Mouse (Mus musculus) liver, embryonic 14.5 days (tissue): ENCODE results near the gene Grsf1. TPM values are rescaled to one million over a fixed set of nuclear protein-coding genes. Genes with fewer than 3 reads are reported as not detected.
A peak's percentile ranks its signal among the peaks of the same experiment; 100 is the strongest.

Experiments
- ATAC-seq: fragments of 200-750 bp; cut with Nextera tagmentation; 2 replicates; pipeline ENCODE4 v1.8.0; 2017; ENCODE audit warnings: moderate number of reproducible peaks, mild to moderate bottlenecking, moderate library complexity; ENCODE audit not compliant: insufficient read depth
- DNase-seq, 3 experiments: peaks; one replicate each; pipeline ENCODE4 v3.0.0-alpha.2; 2012 to 2013; ENCODE audit warnings: low read depth in 3 of 3, low spot score in 3 of 3
- H3K27ac ChIP-seq: fragments of 300-500 bp; sonication (generic); 2 replicates; pipeline ENCODE4 v1.5.1; 2014; ENCODE audit warnings: moderate library complexity, mild to moderate bottlenecking, control low read depth, inconsistent platforms
- H3K27me3 ChIP-seq: fragments of 300-500 bp; sonication (generic); 2 replicates; pipeline ENCODE4 v1.6.1; 2014; ENCODE audit warnings: mild to moderate bottlenecking, low read length, moderate library complexity; ENCODE audit not compliant: control insufficient read depth, insufficient read depth
- H3K36me3 ChIP-seq: fragments of 300-500 bp; sonication (generic); replicated peaks from 2 replicates; pipeline ENCODE4 v1.6.1; 2014; ENCODE audit warnings: low read depth; ENCODE audit not compliant: control insufficient read depth, insufficient read depth
- H3K4me1 ChIP-seq, 2 experiments: fragments of 200-500 bp in 1 of 2; fragments of 300-500 bp in 1 of 2; sonication (generic) in 1 of 2; replicated peaks; 2 replicates each; pipeline ENCODE4 v1.6.1; 2012 to 2014; ENCODE audit warnings: antibody characterized with exemption in 1 of 2, inconsistent platforms in 1 of 2, low read length in 1 of 2; ENCODE audit not compliant: control insufficient read depth in 2 of 2, insufficient read depth in 2 of 2
- H3K4me2 ChIP-seq: fragments of 300-500 bp; sonication (generic); 2 replicates; pipeline ENCODE4 v1.6.1; 2014; ENCODE audit warnings: low read depth, mild to moderate bottlenecking, control low read depth, moderate library complexity
- H3K4me3 ChIP-seq, 2 experiments: fragments of 200-500 bp in 1 of 2; fragments of 300-500 bp in 1 of 2; sonication (generic) in 1 of 2; 2 replicates each; pipeline ENCODE4 v1.5.1; 2012 to 2014; ENCODE audit warnings: low read depth in 2 of 2, low read length in 2 of 2, mild to moderate bottlenecking in 2 of 2, control low read depth in 1 of 2, inconsistent platforms in 1 of 2, moderate library complexity in 1 of 2; ENCODE audit not compliant: insufficient read depth in 1 of 2
- H3K9ac ChIP-seq: fragments of 300-500 bp; sonication (generic); replicated peaks from 2 replicates; pipeline ENCODE4 v1.6.1; 2014; ENCODE audit warnings: mild to moderate bottlenecking, control low read depth, moderate library complexity
- H3K9me3 ChIP-seq: fragments of 300-500 bp; sonication (generic); 2 replicates; pipeline ENCODE4 v1.6.1; 2016; ENCODE audit warnings: low read length, mixed read lengths; ENCODE audit not compliant: control insufficient read depth
- CTCF ChIP-seq: IDR thresholded peaks from 2 replicates; pipeline ENCODE4 v1.5.1; 2016; ENCODE audit warnings: antibody characterized with exemption, low read depth, control low read depth
- EP300 ChIP-seq: IDR thresholded peaks from 2 replicates; pipeline ENCODE4 v1.6.1; 2016; ENCODE audit warnings: antibody characterized with exemption, low read depth
- WGBS: fragments of 180-500 bp; shearing (Covaris S2); extraction: QIAGEN DNeasy Blood & Tissue Kit; methylation state at CpG from one replicate; pipeline ENCODE4 v1.1.7; 2014; ENCODE audit not compliant: insufficient replicate concordance; 5-methylcytosine and 5-hydroxymethylcytosine counted together
- polyA plus RNA-seq, 2 experiments: library from polyadenylated mRNA; depleted of rRNA in 1 of 2; stranded (reverse) in 1 of 2; unstranded in 1 of 2; fragments of >200 nt; fragmentation: Nextera tagmentation in 1 of 2; extraction: Ambion mirVana in 1 of 2; gene quantifications; 2 replicates each; pipeline versions ENCODE4 v1.2.1 to v1.2.3; 2012 to 2014

Grsf1 gene
- polyA plus RNA-seq, 2 experiments = 20.3 to 27.5 TPM

DNA sequence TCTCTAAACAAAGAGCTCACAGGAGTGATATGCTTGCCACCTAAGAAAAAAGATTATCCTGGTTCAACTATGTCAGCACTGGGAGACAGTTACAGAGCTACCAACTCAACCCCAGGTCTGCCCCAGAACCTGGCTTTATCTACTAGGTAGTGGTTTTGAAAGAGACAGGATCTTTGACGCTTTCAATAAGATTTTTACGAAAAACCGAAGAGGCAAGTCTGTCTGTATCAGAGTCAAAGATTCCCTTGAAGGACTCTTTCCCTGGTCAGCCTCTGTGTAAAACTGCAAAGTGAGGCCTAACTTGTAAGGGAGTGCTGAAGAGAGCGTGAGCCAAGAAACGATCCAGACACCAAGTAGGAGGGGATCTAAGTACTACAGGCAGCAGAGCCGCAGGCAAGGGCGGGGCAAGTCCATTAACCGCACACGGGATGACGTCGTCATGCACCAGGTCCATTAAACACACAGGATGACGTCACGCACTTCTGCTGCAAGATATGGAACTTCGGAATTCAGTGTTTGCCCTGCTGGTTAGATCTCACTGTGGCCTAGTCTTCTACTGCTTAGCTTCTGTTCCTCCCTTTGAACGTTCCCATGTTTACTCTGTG lies 12.7 kb upstream of the Grsf1 start:
- WGBS = 61% methylated on average over 15 of the region's 15 CpGs
- Histone ChIP-seq H3K4me3 (no peak overlapping the region), H3K9me3 (no peaks in the 10 kb centered on the region), H3K27me3 (peaks cover 4% of the 10 kb centered on the region; the same call in 1 of the 2 replicates), H3K27ac (no peak overlapping the region), H3K4me2 (no peak overlapping the region), H3K4me1 (peaks cover 0 to under 1% of the 10 kb centered on the region in 2 experiments; a peak in 1 of 4 replicates), H3K36me3 (no peaks in the 10 kb centered on the region), H3K9ac (no peak overlapping the region)
- DNase-seq (no peak), ATAC-seq (peak; percentile 26; the same call in 1 of the 2 replicates)
- TF ChIP-seq CTCF = no peak
- TF ChIP-seq EP300 = no peak

DNA sequence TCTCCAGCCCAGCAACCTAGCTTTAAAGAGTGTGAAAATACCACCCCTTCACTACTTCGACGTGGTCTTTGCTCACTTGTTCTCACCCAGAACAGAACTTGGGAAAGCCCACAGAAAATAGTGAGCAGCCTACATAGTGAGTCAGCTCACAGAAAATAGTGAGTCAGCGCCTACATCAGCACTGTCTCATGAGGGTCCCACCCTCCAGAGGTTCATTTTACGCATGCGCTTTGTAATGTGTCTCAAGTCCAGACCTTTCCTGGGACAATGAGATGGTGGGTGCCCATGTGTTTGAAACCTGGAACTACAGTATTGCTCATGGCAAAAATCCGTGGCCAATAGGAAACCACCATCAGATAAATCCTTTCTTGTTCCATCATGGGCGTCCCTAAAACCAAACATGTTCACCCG lies 12.0 kb upstream of the Grsf1 start:
- Histone ChIP-seq H3K9ac (no peak overlapping the region), H3K27me3 (peaks cover 4% of the 10 kb centered on the region; the same call in 1 of the 2 replicates), H3K9me3 (no peaks in the 10 kb centered on the region), H3K4me2 (no peak overlapping the region), H3K36me3 (no peaks in the 10 kb centered on the region), H3K4me3 (no peak overlapping the region), H3K4me1 (peaks cover 0 to 3% of the 10 kb centered on the region in 2 experiments; a peak in 1 of 4 replicates), H3K27ac (no peak overlapping the region)
- 53% methylated on average over 8 of the region's 8 CpGs for WGBS
- no peak for DNase-seq
- TF ChIP-seq CTCF (no peak), EP300 (no peak)
- ATAC-seq = no peak

DNA sequence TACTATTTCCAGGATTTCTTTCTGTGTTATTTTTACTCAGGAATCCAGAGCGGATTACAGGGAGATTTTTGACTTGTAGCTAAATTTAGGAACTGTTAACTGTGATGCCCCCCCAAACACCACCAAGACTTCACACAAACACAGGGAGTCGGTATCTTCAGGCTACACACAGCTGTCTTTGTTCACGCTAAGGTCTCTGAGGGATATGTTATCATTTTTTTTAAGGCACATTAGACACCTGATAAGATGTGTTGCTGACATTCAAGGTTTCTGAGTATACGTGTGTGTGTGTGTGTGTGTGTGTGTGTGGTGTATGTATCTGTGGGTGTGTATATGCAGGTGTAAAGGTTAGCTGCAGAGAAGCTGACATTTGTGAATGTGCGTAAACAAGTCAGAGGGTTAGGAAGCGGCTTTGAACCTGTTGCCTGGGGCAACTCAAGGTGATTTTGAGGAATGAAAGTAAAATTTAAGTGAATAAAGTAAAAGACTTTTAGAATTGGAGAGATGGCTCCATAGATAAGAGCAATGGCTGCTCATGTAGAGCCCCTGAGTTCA lies 9.9 kb upstream of the Grsf1 start:
- H3K4me3 ChIP-seq = no peak overlapping the region
- ATAC-seq (peak; percentile 46), DNase-seq (no peak)
- no peak overlapping the region for H3K9ac ChIP-seq
- H3K9me3 ChIP-seq = no peaks in the 10 kb centered on the region
- H3K4me1 ChIP-seq = peaks cover 0 to 3% of the 10 kb centered on the region in 2 experiments; a peak in 1 of 4 replicates
- H3K27ac ChIP-seq = no peak overlapping the region
- no peaks in the 10 kb centered on the region for H3K36me3 ChIP-seq
- WGBS = 31% methylated on average over 6 of the region's 6 CpGs
- H3K4me2 ChIP-seq = no peak overlapping the region
- H3K27me3 ChIP-seq = peaks cover 4% of the 10 kb centered on the region; the same call in 1 of the 2 replicates
- TF ChIP-seq CTCF (no peak), EP300 (0 out of 2 replicates have a peak, but pooled peaks have one; percentile 14)

DNA sequence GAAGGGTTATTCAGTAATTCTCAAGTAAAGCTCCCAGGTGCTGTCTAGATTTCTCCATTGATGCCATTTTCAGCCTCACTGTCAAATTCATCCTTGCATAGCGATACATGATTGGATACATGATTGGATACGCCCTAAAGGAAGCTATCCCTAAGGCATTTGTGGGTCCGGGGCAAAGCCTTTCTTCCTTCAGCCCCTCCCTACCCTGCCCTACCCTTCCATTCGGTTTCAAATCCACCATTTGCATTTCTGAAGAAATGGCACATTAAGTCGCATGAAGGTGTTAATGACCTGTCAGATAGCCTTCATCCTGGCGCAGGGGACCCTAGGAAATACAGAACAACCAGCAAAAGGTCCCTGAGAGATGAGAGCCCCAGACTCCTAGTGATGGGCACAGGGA lies 9.3 kb upstream of the Grsf1 start:
- Histone ChIP-seq H3K36me3 (no peaks in the 10 kb centered on the region), H3K9me3 (no peaks in the 10 kb centered on the region), H3K27ac (no peak overlapping the region), H3K4me2 (no peak overlapping the region), H3K27me3 (peaks cover 4% of the 10 kb centered on the region; the same call in 1 of the 2 replicates), H3K4me3 (no peak overlapping the region), H3K4me1 (peaks cover 0 to 3% of the 10 kb centered on the region in 2 experiments; a peak in 1 of 4 replicates), H3K9ac (no peak overlapping the region)
- WGBS = 17% methylated on average over 6 of the region's 6 CpGs
- no peak for DNase-seq
- ATAC-seq = no peak
- TF ChIP-seq CTCF (no peak), EP300 (no peak)

DNA sequence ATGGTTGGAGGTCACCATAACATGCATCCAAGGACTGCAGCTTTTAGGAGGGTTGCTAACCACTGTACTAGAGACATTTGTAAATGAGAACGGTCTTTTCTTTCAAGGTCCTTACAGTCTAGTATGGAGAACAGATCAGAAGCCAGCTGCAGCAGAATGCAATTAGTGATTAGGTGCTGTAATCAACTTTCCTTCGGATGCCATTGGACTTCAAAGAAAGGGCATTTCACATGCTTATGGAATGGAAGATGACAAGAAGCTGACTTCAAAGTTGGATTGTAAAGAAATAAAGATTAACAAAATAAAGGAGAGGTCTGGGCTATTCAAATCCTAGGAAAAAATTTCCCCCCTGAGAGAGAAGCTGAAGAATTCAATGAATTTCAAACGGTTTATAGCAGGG lies 8.3 kb upstream of the Grsf1 start:
- WGBS = 19% methylated on average over 3 of the region's 3 CpGs
- DNase-seq = no peak
- no peak overlapping the region for H3K4me2 ChIP-seq
- H3K36me3 ChIP-seq = no peaks in the 10 kb centered on the region
- TF ChIP-seq EP300 = no peak
- TF ChIP-seq CTCF = no peak
- H3K4me1 ChIP-seq = peaks cover under 1 to 7% of the 10 kb centered on the region in 2 experiments; a peak in 3 of 4 replicates
- H3K27ac ChIP-seq = no peak overlapping the region
- H3K27me3 ChIP-seq = peaks cover 4% of the 10 kb centered on the region; the same call in 1 of the 2 replicates
- H3K9ac ChIP-seq = no peak overlapping the region
- no peak overlapping the region for H3K4me3 ChIP-seq
- H3K9me3 ChIP-seq = no peaks in the 10 kb centered on the region
- no peak for ATAC-seq
